Mouse (Mus musculus) intestine, postnatal 0 days (tissue): ENCODE data around the gene Asb18. TPM values are rescaled to one million over a fixed set of nuclear protein-coding genes. Genes with fewer than 3 reads are reported as not detected.
A peak's percentile ranks its signal among the peaks of the same experiment; 100 is the strongest.

Experiments
- ATAC-seq: fragments of 200-750 bp; cut with Nextera tagmentation; 2 replicates; pipeline ENCODE4 v1.8.0; 2017; ENCODE audit warnings: mild to moderate bottlenecking, moderate TSS enrichment, moderate library complexity
- H3K27ac ChIP-seq: fragments of 300-500 bp; sonication (generic); 2 replicates; pipeline ENCODE4 v1.5.1; 2014; ENCODE audit warnings: mild to moderate bottlenecking, low read depth, low read length, moderate library complexity
- H3K27me3 ChIP-seq: fragments of 300-500 bp; sonication (generic); replicated peaks from 2 replicates; pipeline ENCODE4 v1.6.1; 2014; ENCODE audit warnings: low read length, mixed read lengths; ENCODE audit not compliant: control insufficient read depth, insufficient read depth
- H3K36me3 ChIP-seq: fragments of 300-500 bp; sonication (generic); 2 replicates; pipeline ENCODE4 v1.6.1; 2014; ENCODE audit warnings: mild to moderate bottlenecking, moderate library complexity; ENCODE audit not compliant: control insufficient read depth, insufficient read depth
- H3K4me1 ChIP-seq: fragments of 300-500 bp; sonication (generic); replicated peaks from 2 replicates; pipeline ENCODE4 v1.6.1; 2014; ENCODE audit warnings: antibody characterized with exemption, low read length, mixed read lengths; ENCODE audit not compliant: control insufficient read depth, insufficient read depth
- H3K4me2 ChIP-seq: fragments of 300-500 bp; sonication (generic); replicated peaks from 2 replicates; pipeline ENCODE4 v1.6.1; 2014; ENCODE audit warnings: low read depth, mild to moderate bottlenecking, moderate library complexity
- H3K4me3 ChIP-seq: fragments of 300-500 bp; sonication (generic); 2 replicates; pipeline ENCODE4 v1.5.1; 2014; ENCODE audit warnings: low read depth, low read length
- H3K9ac ChIP-seq: fragments of 300-500 bp; sonication (generic); 2 replicates; pipeline ENCODE4 v1.6.1; 2014; ENCODE audit warnings: mild to moderate bottlenecking, low read depth, low read length
- H3K9me3 ChIP-seq: fragments of 300-500 bp; sonication (generic); 2 replicates; pipeline ENCODE4 v1.6.1; 2016; ENCODE audit warnings: mixed run types; ENCODE audit not compliant: control insufficient read depth
- CTCF ChIP-seq: sonication (generic); IDR thresholded peaks from 2 replicates; pipeline ENCODE4 v1.5.1; 2016; ENCODE audit warnings: low read depth, mild to moderate bottlenecking, control low read depth, antibody characterized with exemption, moderate library complexity
- WGBS: fragments of 180-500 bp; shearing (Covaris S2); extraction: QIAGEN DNeasy Blood & Tissue Kit; methylation state at CpG from one replicate; pipeline ENCODE4 v1.1.7; 2014; 5-methylcytosine and 5-hydroxymethylcytosine counted together
- polyA plus RNA-seq: library from polyadenylated mRNA; unstranded; fragments of >200 nt; fragmentation: Nextera tagmentation; extraction: Ambion mirVana; gene quantifications from 2 replicates; pipeline ENCODE4 v1.2.1, GENCODE M21; 2015

Asb18 gene
- polyA plus RNA-seq, 1 experiment from 2014 or later, result not detected

- TF ChIP-seq CTCF, result no peak
- 37% methylated on average over 16 of the region's 16 CpGs for WGBS
- peaks cover 97% of the 10 kb centered on the region for H3K27me3 ChIP-seq
- no peak for ATAC-seq
- no peak overlapping the region for H3K4me3 ChIP-seq
- H3K9ac ChIP-seq, result no peak overlapping the region
- no peaks in the 10 kb centered on the region for H3K9me3 ChIP-seq
- H3K4me1 ChIP-seq, result 0 out of 2 replicates have a peak, but pooled peaks cover 4% of the 10 kb centered on the region
- H3K27ac ChIP-seq, result no peak overlapping the region
- no peaks in the 10 kb centered on the region for H3K36me3 ChIP-seq
- H3K4me2 ChIP-seq, result no peak overlapping the region
These were observed 74.9 kb downstream of the Asb18 start for GRCm38 (mm10) chr1:89939596-89939960.

GRCm38 (mm10) chr1:89938884-89939595, 75.4 kb downstream of the Asb18 start:
- Histone ChIP-seq H3K9ac (no peak overlapping the region), H3K36me3 (no peaks in the 10 kb centered on the region), H3K27me3 (peaks cover 97% of the 10 kb centered on the region), H3K4me3 (no peak overlapping the region), H3K27ac (no peak overlapping the region), H3K4me2 (no peak overlapping the region), H3K9me3 (no peaks in the 10 kb centered on the region), H3K4me1 (0 out of 2 replicates have a peak, but pooled peaks cover 4% of the 10 kb centered on the region)
- TF ChIP-seq CTCF, result peak; percentile 62
- ATAC-seq, result no peak
- 32% methylated on average over 16 of the region's 16 CpGs for WGBS

- no peak for TF ChIP-seq CTCF
- H3K9ac ChIP-seq, result no peak overlapping the region
- WGBS, result 7% methylated on average over 29 of the region's 29 CpGs
- no peak for ATAC-seq
- no peaks in the 10 kb centered on the region for H3K36me3 ChIP-seq
- H3K4me1 ChIP-seq, result 0 out of 2 replicates have a peak, but pooled peaks cover 4% of the 10 kb centered on the region
- H3K4me2 ChIP-seq, result no peak overlapping the region
- no peaks in the 10 kb centered on the region for H3K9me3 ChIP-seq
- peaks cover 96% of the 10 kb centered on the region for H3K27me3 ChIP-seq
- no peak overlapping the region for H3K4me3 ChIP-seq
- H3K27ac ChIP-seq, result no peak overlapping the region
These were observed 78.7 kb downstream of the Asb18 start for GRCm38 (mm10) chr1:89935493-89936348.

- Histone ChIP-seq H3K27ac (no peak overlapping the region), H3K4me2 (no peak overlapping the region), H3K9me3 (no peaks in the 10 kb centered on the region), H3K27me3 (peaks cover 97% of the 10 kb centered on the region), H3K9ac (no peak overlapping the region), H3K4me1 (no peaks in the 10 kb centered on the region), H3K36me3 (no peaks in the 10 kb centered on the region), H3K4me3 (no peak overlapping the region)
- TF ChIP-seq CTCF, result no peak
- WGBS, result 12% methylated on average over 19 of the region's 19 CpGs
- ATAC-seq, result no peak
These were observed 79.9 kb downstream of the Asb18 start for GRCm38 (mm10) chr1:89934316-89935260.

- ATAC-seq, result no peak
- H3K27ac ChIP-seq, result no peak overlapping the region
These were observed 80.7 kb downstream of the Asb18 start for GRCm38 (mm10) chr1:89933786-89934185.

More at GRCm38 (mm10) chr1:89933786-89934185, 80.7 kb downstream of the Asb18 start:
- peaks cover 97% of the 10 kb centered on the region for H3K27me3 ChIP-seq
- no peak overlapping the region for H3K4me2 ChIP-seq
- no peaks in the 10 kb centered on the region for H3K9me3 ChIP-seq
- no peaks in the 10 kb centered on the region for H3K36me3 ChIP-seq
- WGBS, result 3% methylated on average over 21 of the region's 21 CpGs
- no peak overlapping the region for H3K9ac ChIP-seq
- H3K4me1 ChIP-seq, result no peaks in the 10 kb centered on the region
- no peak overlapping the region for H3K4me3 ChIP-seq
- TF ChIP-seq CTCF, result no peak
